Mouse (Mus musculus) liver, adult (tissue): ENCODE measurements around the gene Lrmda.
A peak's percentile ranks its signal among the peaks of the same experiment; 100 is the strongest.

ENCODE experiments used
- GATA4 ChIP-seq: IDR thresholded peaks from 2 replicates; pipeline ENCODE4 v1.6.1; 2014; ENCODE audit warnings: mild to moderate bottlenecking, low read length; ENCODE audit not compliant: insufficient replicate concordance

Lrmda gene

GRCm38 (mm10) chr14:22049282-22049681 lies 29.8 kb downstream of the Lrmda start:
- TF ChIP-seq GATA4: no peak

GRCm38 (mm10) chr14:22051941-22052664 lies 32.6 kb downstream of the Lrmda start:
- TF ChIP-seq GATA4: no peak

GRCm38 (mm10) chr14:22055630-22056029 lies 36.1 kb downstream of the Lrmda start:
- no peak for TF ChIP-seq GATA4

- peak; percentile 57; the same call in 1 of the 2 replicates for TF ChIP-seq GATA4
These were observed 36.7 kb downstream of the Lrmda start for GRCm38 (mm10) chr14:22056246-22056645.

GRCm38 (mm10) chr14:22058729-22059128 lies 39.2 kb downstream of the Lrmda start:
- no peak for TF ChIP-seq GATA4

- peak; percentile 98 for TF ChIP-seq GATA4
These were observed 39.9 kb downstream of the Lrmda start for GRCm38 (mm10) chr14:22059348-22059861.

GRCm38 (mm10) chr14:22060787-22061186 lies 41.3 kb downstream of the Lrmda start:
- no peak for TF ChIP-seq GATA4

- TF ChIP-seq GATA4: no peak
These were observed 42.8 kb downstream of the Lrmda start for GRCm38 (mm10) chr14:22062117-22062855.

- no peak for TF ChIP-seq GATA4
These were observed 49.7 kb downstream of the Lrmda start for GRCm38 (mm10) chr14:22069169-22069568.

GRCm38 (mm10) chr14:22073385-22073784 lies 53.9 kb downstream of the Lrmda start:
- no peak for TF ChIP-seq GATA4

- no peak for TF ChIP-seq GATA4
These were observed 54.7 kb downstream of the Lrmda start for GRCm38 (mm10) chr14:22074229-22074628.

GRCm38 (mm10) chr14:22083931-22084330 lies 64.4 kb downstream of the Lrmda start:
- TF ChIP-seq GATA4: no peak

GRCm38 (mm10) chr14:22085411-22085810 lies 65.9 kb downstream of the Lrmda start:
- TF ChIP-seq GATA4: no peak

- no peak for TF ChIP-seq GATA4
These were observed 69.1 kb downstream of the Lrmda start for GRCm38 (mm10) chr14:22088604-22089003.

- TF ChIP-seq GATA4: no peak
These were observed 69.8 kb downstream of the Lrmda start for GRCm38 (mm10) chr14:22089331-22089730.

GRCm38 (mm10) chr14:22089866-22090470 lies 70.5 kb downstream of the Lrmda start:
- no peak for TF ChIP-seq GATA4
